Mouse (Mus musculus): ENCODE results near the gene 4833423E24Rik. TPM values are rescaled to one million over a fixed set of nuclear protein-coding genes. Genes with fewer than 3 reads are reported as not detected.

The 4833423E24Rik gene
- not detected in 2 replicates for polyA plus RNA-seq (2014; fragmentation: Nextera tagmentation; extraction: Ambion mirVana)

DNA sequence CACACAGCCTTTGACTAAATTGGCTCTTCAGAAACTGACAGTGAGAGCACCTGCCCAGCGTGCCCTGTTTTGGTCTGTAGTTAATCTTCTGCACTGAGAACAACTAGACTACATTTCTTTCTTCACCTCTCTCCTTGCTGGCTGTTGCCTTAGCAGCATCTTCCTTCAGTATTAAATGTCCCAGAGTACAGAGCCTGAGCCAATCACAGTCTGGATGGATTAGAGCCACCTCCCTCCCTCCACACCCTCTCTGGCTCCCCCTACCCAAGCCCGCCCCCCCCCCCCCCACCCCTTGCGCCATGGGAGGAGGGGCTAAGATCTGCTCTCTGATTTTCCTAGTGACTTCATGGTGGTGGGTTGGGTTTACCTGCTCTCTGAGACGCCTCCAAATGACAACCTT is at the start of gene 4833423E24Rik:
TSS of gene 4833423E24Rik (minus strand) at position 146 of the 400 bp plus-strand sequence.
- Histone ChIP-seq H3K9ac (ENCODE audit: low read depth, low read length) (no peak within 1 kb of the TSS), H3K9me3 (replicated peaks; ENCODE audit: control insufficient read depth, low read length) (no peaks in the 10 kb centered on the region), H3K36me3 (ENCODE audit: control insufficient read depth, insufficient read depth, low read length) (no peaks in the 10 kb centered on the region), H3K4me2 (no peak within 1 kb of the TSS), H3K4me3 (ENCODE audit: low read depth, low read length) (no peak within 1 kb of the TSS), H3K27ac (ENCODE audit: low read depth, low read length) (no peak within 1 kb of the TSS), H3K27me3 (ENCODE audit: control insufficient read depth, insufficient read depth, low read length) (no peaks in the 10 kb centered on the region), H3K4me1 (ENCODE audit: control insufficient read depth, insufficient read depth, low read length) (no peaks in the 10 kb centered on the region)
- WGBS (ENCODE audit: insufficient replicate concordance): 32% methylated on average over 4 of the region's 4 CpGs
- no peak for ATAC-seq (replicated peaks; ENCODE audit: insufficient number of reproducible peaks, low FRiP score, low TSS enrichment)

DNA sequence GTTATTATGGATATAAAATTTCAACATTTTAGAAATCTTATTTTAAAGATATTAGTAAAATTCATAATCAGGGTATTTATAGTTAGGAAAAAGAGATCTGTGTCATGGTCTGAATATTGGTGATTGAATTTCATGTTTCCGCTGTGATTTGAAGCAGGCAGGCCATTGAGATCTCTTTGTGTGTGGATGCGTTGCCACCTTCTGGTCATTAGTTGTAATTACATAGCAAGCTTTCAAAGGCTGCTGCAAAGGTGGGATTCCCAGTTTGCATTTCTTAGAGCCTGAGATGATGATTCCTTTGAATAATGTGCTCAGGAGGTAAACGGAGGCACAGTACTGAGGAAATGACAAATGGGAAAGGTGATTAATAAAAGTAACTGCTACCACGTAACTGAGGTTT is 42.4 kb upstream of the 4833423E24Rik start:
- WGBS (ENCODE audit: insufficient replicate concordance): 23% methylated on average over 4 of the region's 4 CpGs
- Histone ChIP-seq H3K9me3 (replicated peaks; ENCODE audit: control insufficient read depth, low read length) (no peaks in the 10 kb centered on the region), H3K4me1 (ENCODE audit: control insufficient read depth, insufficient read depth, low read length) (no peaks in the 10 kb centered on the region), H3K9ac (ENCODE audit: low read depth, low read length) (no peak overlapping the region), H3K4me3 (ENCODE audit: low read depth, low read length) (no peak overlapping the region), H3K36me3 (ENCODE audit: control insufficient read depth, insufficient read depth, low read length) (no peaks in the 10 kb centered on the region), H3K27ac (ENCODE audit: low read depth, low read length) (no peak overlapping the region), H3K27me3 (ENCODE audit: control insufficient read depth, insufficient read depth, low read length) (no peaks in the 10 kb centered on the region), H3K4me2 (no peak overlapping the region)
- no peak for ATAC-seq (replicated peaks; ENCODE audit: insufficient number of reproducible peaks, low FRiP score, low TSS enrichment)

DNA sequence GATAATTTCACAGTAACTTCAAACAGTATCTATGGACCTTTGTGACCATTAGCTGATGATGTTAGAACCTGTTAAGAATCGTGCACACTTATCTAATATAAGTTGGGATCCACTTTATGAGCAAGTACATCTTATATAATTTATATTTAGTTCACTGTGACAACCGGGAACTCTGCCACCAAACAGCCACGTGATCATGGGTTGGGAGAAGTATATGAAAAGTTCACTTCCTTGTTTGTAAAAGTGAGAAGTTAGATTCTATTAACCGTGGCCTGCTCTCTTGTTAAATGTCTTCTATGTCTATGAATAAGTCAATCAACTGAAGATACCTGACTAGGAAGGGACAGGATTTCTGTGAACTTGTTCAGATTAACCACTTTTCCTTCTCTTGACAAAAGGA is 41.4 kb upstream of the 4833423E24Rik start:
- H3K9me3 ChIP-seq (replicated peaks; ENCODE audit: control insufficient read depth, low read length): no peaks in the 10 kb centered on the region
- no peaks in the 10 kb centered on the region for H3K27me3 ChIP-seq (ENCODE audit: control insufficient read depth, insufficient read depth, low read length)
- no peaks in the 10 kb centered on the region for H3K36me3 ChIP-seq (ENCODE audit: control insufficient read depth, insufficient read depth, low read length)
- H3K27ac ChIP-seq (ENCODE audit: low read depth, low read length): no peak overlapping the region
- no peak for ATAC-seq (replicated peaks; ENCODE audit: insufficient number of reproducible peaks, low FRiP score, low TSS enrichment)
- no peak overlapping the region for H3K4me2 ChIP-seq
- H3K4me3 ChIP-seq (ENCODE audit: low read depth, low read length): no peak overlapping the region
- no peaks in the 10 kb centered on the region for H3K4me1 ChIP-seq (ENCODE audit: control insufficient read depth, insufficient read depth, low read length)
- no peak overlapping the region for H3K9ac ChIP-seq (ENCODE audit: low read depth, low read length)
- 52% methylated on average over 4 of the region's 4 CpGs for WGBS (ENCODE audit: insufficient replicate concordance)

DNA sequence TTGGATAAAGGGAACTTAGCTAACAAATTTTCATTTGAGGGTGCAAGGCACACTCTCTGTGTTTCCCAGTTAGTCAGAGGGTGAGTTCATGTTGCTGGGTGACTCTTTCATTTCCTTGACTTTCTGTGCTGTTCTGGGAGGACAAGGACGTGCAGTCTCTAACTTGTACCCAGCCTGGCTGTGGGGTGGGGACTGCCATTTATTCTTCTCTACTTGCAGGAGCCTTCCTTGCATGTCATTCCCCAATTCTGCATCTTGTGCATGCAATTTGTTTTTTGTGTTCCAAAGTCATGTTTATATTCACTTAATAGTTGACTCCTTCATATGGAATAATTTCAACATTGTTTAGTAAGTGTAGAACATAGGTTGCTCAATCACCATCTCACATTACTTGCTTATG is 36.0 kb upstream of the 4833423E24Rik start:
- Histone ChIP-seq H3K27ac (ENCODE audit: low read depth, low read length) (no peak overlapping the region), H3K4me1 (ENCODE audit: control insufficient read depth, insufficient read depth, low read length) (no peaks in the 10 kb centered on the region), H3K36me3 (ENCODE audit: control insufficient read depth, insufficient read depth, low read length) (no peaks in the 10 kb centered on the region), H3K4me3 (ENCODE audit: low read depth, low read length) (no peak overlapping the region), H3K9ac (ENCODE audit: low read depth, low read length) (no peak overlapping the region), H3K27me3 (ENCODE audit: control insufficient read depth, insufficient read depth, low read length) (no peaks in the 10 kb centered on the region), H3K9me3 (replicated peaks; ENCODE audit: control insufficient read depth, low read length) (no peaks in the 10 kb centered on the region), H3K4me2 (no peak overlapping the region)
- WGBS (ENCODE audit: insufficient replicate concordance): 69% methylated on average over 1 of the region's 1 CpGs
- ATAC-seq (replicated peaks; ENCODE audit: insufficient number of reproducible peaks, low FRiP score, low TSS enrichment): no peak

DNA sequence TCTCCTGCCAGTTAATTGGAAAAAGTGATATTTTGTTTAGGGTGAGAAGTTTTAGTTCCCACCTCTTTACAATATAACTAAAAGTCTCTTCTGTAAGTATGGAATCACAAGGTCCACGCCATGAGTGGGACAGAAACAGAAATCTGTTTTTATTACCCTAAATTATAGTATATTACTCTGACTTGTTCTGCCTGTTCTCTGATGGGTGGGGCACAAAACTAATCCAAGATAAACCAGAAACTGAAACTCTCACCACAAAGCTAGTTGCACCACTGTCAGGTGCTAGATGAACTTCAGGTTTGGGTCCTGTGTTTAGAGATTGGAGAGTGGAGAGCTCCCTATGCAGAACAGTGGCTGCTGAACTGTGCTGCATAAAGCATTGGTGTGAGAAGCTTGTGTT is 15.1 kb upstream of the 4833423E24Rik start:
- Histone ChIP-seq H3K36me3 (ENCODE audit: control insufficient read depth, insufficient read depth, low read length) (no peaks in the 10 kb centered on the region), H3K9ac (ENCODE audit: low read depth, low read length) (no peak overlapping the region), H3K27ac (ENCODE audit: low read depth, low read length) (no peak overlapping the region), H3K4me2 (no peak overlapping the region), H3K4me1 (ENCODE audit: control insufficient read depth, insufficient read depth, low read length) (no peaks in the 10 kb centered on the region), H3K9me3 (replicated peaks; ENCODE audit: control insufficient read depth, low read length) (no peaks in the 10 kb centered on the region), H3K27me3 (ENCODE audit: control insufficient read depth, insufficient read depth, low read length) (no peaks in the 10 kb centered on the region), H3K4me3 (ENCODE audit: low read depth, low read length) (no peak overlapping the region)
- WGBS (ENCODE audit: insufficient replicate concordance): 74% methylated on average over 1 of the region's 1 CpGs
- ATAC-seq (replicated peaks; ENCODE audit: insufficient number of reproducible peaks, low FRiP score, low TSS enrichment): no peak

DNA sequence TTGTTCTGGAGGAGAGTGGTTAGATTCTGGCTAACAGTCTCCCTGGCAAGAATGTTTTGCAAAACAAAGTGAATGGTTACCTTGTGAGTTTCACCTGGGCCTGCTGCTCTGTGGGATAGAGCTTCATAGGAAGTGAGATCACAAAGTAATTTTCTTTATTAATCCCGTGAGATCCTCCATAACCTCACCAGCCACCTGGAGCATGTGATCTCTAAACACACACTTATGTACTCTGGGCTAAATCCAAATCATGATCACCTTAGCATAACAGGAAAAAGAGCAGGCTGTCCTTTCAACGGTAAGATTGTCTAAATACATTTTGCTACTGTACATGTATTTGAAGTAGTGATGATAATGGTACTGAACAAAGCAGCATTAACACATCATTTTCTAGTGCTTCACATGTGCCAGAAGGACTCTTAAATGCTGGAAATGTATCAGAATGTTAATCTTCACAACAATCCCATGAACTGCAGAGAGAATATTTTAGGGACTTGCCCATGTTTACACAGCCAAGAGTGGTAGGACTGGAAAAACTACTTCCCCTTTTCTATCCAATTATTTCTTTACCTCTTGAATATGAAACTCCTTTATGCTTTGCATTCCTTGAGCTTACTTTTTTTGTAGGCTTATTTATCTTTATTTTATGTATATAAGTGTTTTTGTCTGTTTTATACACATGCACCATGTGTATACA is 13.4 kb upstream of the 4833423E24Rik start:
- Histone ChIP-seq H3K9ac (ENCODE audit: low read depth, low read length) (no peak overlapping the region), H3K27ac (ENCODE audit: low read depth, low read length) (no peak overlapping the region), H3K4me2 (no peak overlapping the region), H3K4me3 (ENCODE audit: low read depth, low read length) (no peak overlapping the region), H3K36me3 (ENCODE audit: control insufficient read depth, insufficient read depth, low read length) (no peaks in the 10 kb centered on the region), H3K4me1 (ENCODE audit: control insufficient read depth, insufficient read depth, low read length) (no peaks in the 10 kb centered on the region), H3K27me3 (ENCODE audit: control insufficient read depth, insufficient read depth, low read length) (no peaks in the 10 kb centered on the region), H3K9me3 (replicated peaks; ENCODE audit: control insufficient read depth, low read length) (no peaks in the 10 kb centered on the region)
- 57% methylated on average over 2 of the region's 2 CpGs for WGBS (ENCODE audit: insufficient replicate concordance)
- no peak for ATAC-seq (replicated peaks; ENCODE audit: insufficient number of reproducible peaks, low FRiP score, low TSS enrichment)

DNA sequence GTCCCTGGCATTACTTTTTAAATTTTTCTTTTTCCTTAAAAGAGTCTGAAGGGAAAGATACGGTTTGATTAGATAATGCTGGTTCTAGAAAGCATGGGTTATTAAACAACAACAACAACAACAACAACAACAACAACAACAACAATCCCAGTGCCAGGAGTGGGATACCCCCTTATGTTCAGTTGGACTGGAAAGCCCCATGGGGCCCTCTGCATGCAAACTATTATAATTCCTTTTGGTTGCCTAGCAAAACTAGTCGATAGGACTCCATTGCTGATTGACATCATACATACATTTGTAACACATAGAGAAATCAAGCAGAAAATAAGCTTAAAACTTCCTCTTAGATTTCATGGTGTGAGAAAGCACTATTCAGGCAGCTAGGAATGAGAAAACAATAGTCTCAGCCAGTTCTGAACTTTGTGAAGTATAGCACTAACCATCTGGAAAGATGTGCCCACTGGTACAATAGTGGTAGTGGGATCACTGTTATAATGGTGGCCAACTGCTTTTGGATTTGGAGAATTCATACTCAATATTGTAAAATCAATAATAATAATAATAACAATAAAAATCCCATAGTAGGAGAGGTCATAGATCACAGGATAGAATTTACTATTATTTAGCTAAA is 4.2 kb upstream of the 4833423E24Rik start:
- no peaks in the 10 kb centered on the region for H3K27me3 ChIP-seq (ENCODE audit: control insufficient read depth, insufficient read depth, low read length)
- 74% methylated on average over 2 of the region's 2 CpGs for WGBS (ENCODE audit: insufficient replicate concordance)

DNA sequence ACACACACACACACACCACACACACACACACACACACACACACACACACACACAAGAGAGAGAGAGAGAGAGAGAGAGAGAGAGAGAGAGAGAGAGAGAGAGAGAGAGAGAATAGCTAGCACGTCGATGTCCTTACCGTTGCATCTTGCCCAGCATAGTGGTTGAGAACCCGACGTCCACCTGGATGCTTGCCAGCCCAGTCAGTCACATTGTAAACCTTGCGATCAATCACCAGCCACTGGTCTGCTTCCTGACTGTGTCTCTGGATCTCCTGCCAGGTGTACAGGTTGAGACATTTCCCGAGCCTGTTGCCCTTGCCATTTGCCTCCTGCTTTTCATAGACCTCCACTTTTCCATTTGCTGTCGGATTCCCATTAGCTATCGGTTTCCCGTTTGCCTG is 532 bp downstream of the 4833423E24Rik start:
- Histone ChIP-seq H3K9me3 (replicated peaks; ENCODE audit: control insufficient read depth, low read length) (no peaks in the 10 kb centered on the region), H3K27me3 (ENCODE audit: control insufficient read depth, insufficient read depth, low read length) (no peaks in the 10 kb centered on the region), H3K4me3 (ENCODE audit: low read depth, low read length) (no peak overlapping the region), H3K27ac (ENCODE audit: low read depth, low read length) (no peak overlapping the region), H3K9ac (ENCODE audit: low read depth, low read length) (no peak overlapping the region), H3K4me2 (no peak overlapping the region), H3K36me3 (ENCODE audit: control insufficient read depth, insufficient read depth, low read length) (no peaks in the 10 kb centered on the region), H3K4me1 (ENCODE audit: control insufficient read depth, insufficient read depth, low read length) (no peaks in the 10 kb centered on the region)
- WGBS (ENCODE audit: insufficient replicate concordance): 84% methylated on average over 10 of the region's 10 CpGs
- ATAC-seq (replicated peaks; ENCODE audit: insufficient number of reproducible peaks, low FRiP score, low TSS enrichment): no peak

More for the DNA sequence above, 4.2 kb upstream of the 4833423E24Rik start:
- Histone ChIP-seq H3K4me3 (ENCODE audit: low read depth, low read length) (no peak overlapping the region), H3K4me1 (ENCODE audit: control insufficient read depth, insufficient read depth, low read length) (no peaks in the 10 kb centered on the region), H3K27ac (ENCODE audit: low read depth, low read length) (no peak overlapping the region), H3K9me3 (replicated peaks; ENCODE audit: control insufficient read depth, low read length) (no peaks in the 10 kb centered on the region), H3K4me2 (no peak overlapping the region), H3K9ac (ENCODE audit: low read depth, low read length) (no peak overlapping the region), H3K36me3 (ENCODE audit: control insufficient read depth, insufficient read depth, low read length) (no peaks in the 10 kb centered on the region)
- no peak for ATAC-seq (replicated peaks; ENCODE audit: insufficient number of reproducible peaks, low FRiP score, low TSS enrichment)

DNA sequence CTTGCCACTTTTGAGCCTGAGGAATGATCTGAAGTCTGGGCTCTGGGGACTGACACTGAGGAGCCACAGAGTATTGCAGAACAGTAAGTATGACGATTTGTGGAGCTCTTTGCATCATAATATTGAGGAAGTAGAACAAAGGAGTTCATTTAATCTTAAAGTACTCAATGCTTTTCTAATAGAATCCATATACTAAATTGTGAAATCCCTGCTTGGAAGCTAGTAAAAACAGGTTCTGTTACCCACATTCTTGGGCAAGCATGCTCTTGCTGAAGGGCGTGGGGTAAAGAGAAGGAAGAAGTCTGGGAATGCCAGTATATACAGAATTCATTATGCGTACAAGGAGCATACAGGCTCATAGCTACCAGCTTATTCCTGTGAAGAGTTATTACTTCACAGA is 8.4 kb downstream of the 4833423E24Rik start:
- H3K27ac ChIP-seq (ENCODE audit: low read depth, low read length): no peak overlapping the region
- no peak overlapping the region for H3K4me2 ChIP-seq
- no peak overlapping the region for H3K9ac ChIP-seq (ENCODE audit: low read depth, low read length)
- no peaks in the 10 kb centered on the region for H3K4me1 ChIP-seq (ENCODE audit: control insufficient read depth, insufficient read depth, low read length)
- 74% methylated on average over 3 of the region's 3 CpGs for WGBS (ENCODE audit: insufficient replicate concordance)
- H3K9me3 ChIP-seq (replicated peaks; ENCODE audit: control insufficient read depth, low read length): no peaks in the 10 kb centered on the region
- no peaks in the 10 kb centered on the region for H3K36me3 ChIP-seq (ENCODE audit: control insufficient read depth, insufficient read depth, low read length)
- ATAC-seq (replicated peaks; ENCODE audit: insufficient number of reproducible peaks, low FRiP score, low TSS enrichment): no peak
- H3K27me3 ChIP-seq (ENCODE audit: control insufficient read depth, insufficient read depth, low read length): no peaks in the 10 kb centered on the region
- H3K4me3 ChIP-seq (ENCODE audit: low read depth, low read length): no peak overlapping the region

Data from heart, embryonic 11.5 days (tissue).